Mouse (Mus musculus): ENCODE measurements around the gene Poglut1. TPM values are rescaled to one million over a fixed set of nuclear protein-coding genes. Genes with fewer than 3 reads are reported as not detected.

Poglut1 gene
- polyA plus RNA-seq, 1 experiment: 50.5 TPM

DNA sequence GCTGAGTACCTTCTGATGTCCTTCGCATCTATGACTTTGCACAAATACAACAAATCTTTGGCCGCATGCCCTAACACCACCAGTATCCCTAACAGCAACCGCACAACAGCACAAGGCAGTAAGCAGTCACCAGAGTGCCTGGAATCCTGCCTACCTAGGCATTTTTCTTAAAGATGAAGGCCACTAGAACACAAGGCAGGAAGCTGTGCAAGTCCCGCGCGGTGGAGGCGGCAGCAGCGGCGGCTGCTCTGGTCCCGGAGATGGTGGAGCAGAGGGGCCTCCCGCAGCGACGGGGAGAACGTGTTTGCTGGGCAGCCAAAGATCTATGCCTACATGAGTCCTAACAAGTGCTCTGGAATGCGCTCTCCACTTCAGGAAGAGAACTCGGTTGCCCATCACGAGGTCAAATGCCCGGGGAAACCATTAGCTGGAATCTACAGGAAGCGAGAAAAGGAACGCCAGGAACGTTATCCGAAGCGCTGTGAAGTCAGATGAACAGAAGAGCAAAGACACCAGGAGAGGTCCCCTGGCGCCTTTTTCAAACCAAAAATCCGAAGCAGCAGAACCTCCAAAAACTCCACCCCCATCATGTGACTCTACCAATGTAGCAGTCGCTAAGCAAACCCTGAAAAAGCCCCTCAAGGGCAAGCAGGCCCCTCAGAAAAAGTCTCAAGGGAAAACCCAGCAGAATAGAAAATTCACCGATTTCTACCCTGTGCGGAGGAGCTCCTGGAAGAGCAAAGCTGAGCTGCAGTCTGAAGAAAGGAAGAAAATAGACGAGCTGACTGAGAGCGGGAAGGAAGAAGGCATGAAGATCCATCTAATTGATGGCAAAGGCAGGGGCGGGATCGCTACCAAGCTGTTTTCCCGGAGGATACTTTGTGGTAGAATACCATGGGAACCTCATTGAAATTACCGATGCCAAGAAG lies 73.5 kb downstream of the Poglut1 start:
- DNase-seq (ENCODE audit: extremely low spot score in 1 of 2, low spot score in 1 of 2): peak in 1 of 2 experiments; percentile 47

DNA sequence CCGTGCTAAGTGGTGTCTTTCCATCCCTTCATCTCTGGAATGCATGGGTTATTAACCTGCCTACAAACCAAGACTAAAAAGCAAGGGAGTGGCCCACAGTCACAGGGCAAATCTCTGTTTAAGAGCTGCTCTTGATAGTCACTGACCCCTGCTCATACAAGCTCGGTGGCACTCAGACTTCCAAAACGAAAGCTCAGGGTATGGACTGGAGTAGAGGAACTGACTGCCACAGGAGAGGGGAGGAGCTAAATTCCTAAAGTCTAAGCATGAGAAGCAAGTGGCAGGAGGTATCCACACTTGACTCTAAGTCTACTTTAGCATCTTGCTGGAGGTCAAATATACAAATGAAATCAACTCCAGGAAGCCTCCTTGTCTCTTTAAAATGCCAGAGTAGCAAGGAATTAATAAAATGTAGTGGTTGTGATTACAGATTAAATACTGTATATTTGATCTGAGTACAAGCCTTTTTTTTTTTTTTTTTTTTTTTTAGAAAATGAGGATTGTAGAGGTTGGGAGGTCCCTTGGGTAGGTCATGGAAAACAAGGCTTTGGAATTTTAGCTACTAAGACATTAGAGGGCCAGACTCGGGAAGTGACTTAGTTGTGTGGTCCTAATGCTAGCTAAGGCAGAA lies 74.3 kb downstream of the Poglut1 start:
- DNase-seq (ENCODE audit: extremely low spot score in 1 of 2, low spot score in 1 of 2): no peak

Other genes starting within 250 kb of the Poglut1 start
- gene Maats1, start 208.1 kb downstream of the Poglut1 start, polyA plus RNA-seq (2012; rRNA removed): 0.80 and 0.86 TPM in 2 replicates
- 264 and 278 TPM in 2 replicates for gene Cox17, start 203.3 kb downstream of the Poglut1 start, polyA plus RNA-seq (2012; rRNA removed)
- not detected in 2 replicates for gene Gm21987, start 203.2 kb downstream of the Poglut1 start, polyA plus RNA-seq (2012; rRNA removed)
- gene Popdc2, start 188.0 kb downstream of the Poglut1 start, polyA plus RNA-seq (2012; rRNA removed): 0.90 and 1.1 TPM in 2 replicates
- gene Pla1a, start 117.1 kb downstream of the Poglut1 start, polyA plus RNA-seq (2012; rRNA removed): 1.8 and 2.4 TPM in 2 replicates
- 59.6 and 61.6 TPM in 2 replicates for gene Adprh, start 97.6 kb downstream of the Poglut1 start, polyA plus RNA-seq (2012; rRNA removed)
- 0.48 TPM in 2 replicates for gene Cd80, start 94.7 kb downstream of the Poglut1 start, polyA plus RNA-seq (2012; rRNA removed)
- 16.4 and 18.1 TPM in 2 replicates for gene Timmdc1, start 27.6 kb downstream of the Poglut1 start, polyA plus RNA-seq (2012; rRNA removed)
- gene Tmem39a, start 8.4 kb upstream of the Poglut1 start, polyA plus RNA-seq (2012; rRNA removed): 39.2 and 45.8 TPM in 2 replicates
- gene Arhgap31, start 163.0 kb upstream of the Poglut1 start, polyA plus RNA-seq (2012; rRNA removed): 12.1 and 12.3 TPM in 2 replicates
- gene B4galt4, start 192.0 kb upstream of the Poglut1 start, polyA plus RNA-seq (2012; rRNA removed): 21.4 and 22.1 TPM in 2 replicates